Mouse (Mus musculus): ENCODE measurements at regions not wholly inside any gene's neighbourhood (a gene's known extent, or its start where the extent isn't known, plus 50 kb on each side); places are given as distances from the start of the nearest gene placed in this dataset.
"Not testable (repeated sequence)": the region's sequence is repeated elsewhere in the genome, so short reads cannot be mapped to it uniquely, and the experiment has no call there.

- H3K36me3 ChIP-seq (replicated peaks): no peaks in the 10 kb centered on the region
- no peaks in the 10 kb centered on the region for H3K27me3 ChIP-seq
- no peaks in the 10 kb centered on the region for H3K4me1 ChIP-seq
- WGBS: 69% methylated on average over 1 of the region's 1 CpGs
- H3K27ac ChIP-seq: no peak overlapping the region
- no peak overlapping the region for H3K4me2 ChIP-seq
- no peak overlapping the region for H3K9ac ChIP-seq
- H3K9me3 ChIP-seq: no peaks in the 10 kb centered on the region
- no peak overlapping the region for H3K4me3 ChIP-seq (replicated peaks)
- no peak for ATAC-seq (ENCODE audit: low FRiP score)
These were observed 1685.5 kb upstream of the Dsel start for GRCm38 (mm10) chr1:113550172-113550571.

DNA sequence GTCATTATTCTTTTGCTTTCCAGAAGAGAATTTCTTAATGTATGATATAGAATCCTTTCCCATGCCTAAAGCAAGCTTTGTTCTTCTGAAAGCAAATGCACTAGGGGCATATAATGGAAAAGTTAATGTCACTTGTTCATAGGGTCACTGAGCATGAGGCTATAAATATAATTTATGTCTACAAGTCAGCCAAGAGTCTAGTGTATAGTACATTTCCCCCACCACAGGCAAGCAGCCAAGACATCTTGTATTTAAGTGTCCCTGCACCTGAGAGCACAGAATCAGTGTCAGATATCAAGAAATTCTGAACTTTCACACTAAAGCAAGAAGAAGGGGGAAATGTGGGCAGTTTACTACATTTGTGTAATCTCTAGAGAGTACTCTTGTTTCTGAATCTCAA is 1675.3 kb upstream of the Dsel start:
- Histone ChIP-seq H3K4me2 (no peak overlapping the region), H3K27ac (no peak overlapping the region), H3K9me3 (no peaks in the 10 kb centered on the region), H3K27me3 (no peaks in the 10 kb centered on the region), H3K4me1 (no peaks in the 10 kb centered on the region), H3K9ac (no peak overlapping the region), H3K36me3 (replicated peaks) (no peaks in the 10 kb centered on the region), H3K4me3 (replicated peaks) (no peak overlapping the region)
- ATAC-seq (ENCODE audit: low FRiP score): no peak

DNA sequence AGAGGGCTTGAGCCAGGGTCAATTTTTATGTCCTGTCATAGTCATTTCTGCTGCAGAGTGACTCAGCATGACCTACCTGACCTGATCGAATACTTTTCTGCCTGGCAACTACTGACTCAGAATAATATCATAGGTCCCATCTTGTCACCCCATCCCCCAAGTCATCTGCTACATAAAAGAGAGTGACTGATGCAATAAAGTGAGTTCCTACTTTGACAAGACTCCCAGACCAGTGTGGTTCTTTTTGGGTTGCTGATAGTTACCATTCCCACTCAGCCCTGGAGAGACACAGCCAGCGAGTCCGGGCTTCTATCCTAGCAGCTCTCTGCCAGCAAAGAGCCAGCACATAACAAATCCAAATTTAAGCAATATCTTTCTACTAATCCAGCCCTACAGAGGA is 1665.8 kb upstream of the Dsel start:
- H3K4me1 ChIP-seq: no peaks in the 10 kb centered on the region
- no peaks in the 10 kb centered on the region for H3K27me3 ChIP-seq
- 84% methylated on average over 3 of the region's 3 CpGs for WGBS
- H3K4me3 ChIP-seq (replicated peaks): no peak overlapping the region
- H3K4me2 ChIP-seq: no peak overlapping the region
- no peak overlapping the region for H3K27ac ChIP-seq
- no peaks in the 10 kb centered on the region for H3K36me3 ChIP-seq (replicated peaks)
- H3K9ac ChIP-seq: no peak overlapping the region
- no peak for ATAC-seq (ENCODE audit: low FRiP score)
- no peaks in the 10 kb centered on the region for H3K9me3 ChIP-seq

DNA sequence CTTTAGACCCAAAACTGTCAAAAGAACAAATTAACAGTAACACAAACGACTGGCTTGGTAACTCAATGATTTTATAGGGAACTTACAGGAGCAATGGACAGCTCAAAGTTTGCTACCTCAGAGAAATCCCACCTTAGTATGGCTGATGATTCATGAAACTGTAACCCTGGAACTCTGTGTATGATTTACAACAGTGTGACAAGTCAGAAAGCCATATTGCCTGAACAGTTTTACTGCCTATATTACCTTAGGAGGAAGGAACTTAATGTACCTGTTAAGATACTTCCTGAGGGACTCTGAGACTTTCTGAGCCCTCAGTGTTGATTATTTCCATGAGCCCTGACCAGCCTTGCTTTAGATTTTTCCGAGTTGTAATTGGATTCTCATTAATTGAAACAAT is 1631.3 kb upstream of the Dsel start:
- 52% methylated on average over 2 of the region's 2 CpGs for WGBS
- Histone ChIP-seq H3K27me3 (no peaks in the 10 kb centered on the region), H3K4me1 (no peaks in the 10 kb centered on the region), H3K27ac (no peak overlapping the region), H3K9ac (no peak overlapping the region), H3K4me2 (no peak overlapping the region), H3K36me3 (replicated peaks) (no peaks in the 10 kb centered on the region), H3K9me3 (0 out of 2 replicates have a peak, but pooled peaks cover under 1% of the 10 kb centered on the region), H3K4me3 (replicated peaks) (no peak overlapping the region)
- ATAC-seq (ENCODE audit: low FRiP score): no peak

DNA sequence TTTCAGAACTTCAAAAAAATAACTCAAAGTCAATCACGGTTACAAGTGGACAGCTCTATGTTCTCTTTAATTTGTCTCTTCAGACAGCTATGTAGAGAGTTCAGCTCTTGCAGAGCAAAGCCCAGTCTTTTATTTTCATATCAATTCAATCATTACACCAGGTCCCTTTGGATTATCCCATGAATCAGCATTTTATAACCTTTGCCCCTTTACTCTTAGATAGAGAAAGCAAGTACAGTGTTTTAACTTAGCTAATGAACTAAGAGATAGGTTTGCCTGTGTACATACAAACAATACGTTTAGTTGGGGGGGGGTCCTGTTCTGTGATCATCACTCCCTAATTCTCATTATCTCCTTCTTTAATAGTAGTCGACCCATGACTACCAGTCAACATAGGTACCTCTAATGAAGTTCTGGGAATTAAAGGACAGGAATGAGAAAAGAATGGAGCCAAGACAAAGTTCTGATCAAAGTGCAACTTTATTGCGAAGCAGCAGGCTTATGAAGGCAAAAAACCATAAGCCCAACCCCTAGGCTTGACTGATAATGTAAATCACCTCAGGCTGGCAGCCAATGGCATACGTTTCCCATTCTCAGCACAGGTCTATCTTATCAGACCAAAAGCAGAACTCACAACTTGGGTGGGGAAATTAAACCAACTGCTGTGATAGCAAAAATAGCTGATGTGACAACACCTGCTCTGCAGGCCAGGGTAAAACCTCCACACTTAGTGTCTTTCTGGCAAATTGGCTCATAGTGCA is 1625.7 kb upstream of the Dsel start:
- Histone ChIP-seq H3K4me1 (no peaks in the 10 kb centered on the region), H3K4me3 (replicated peaks) (no peak overlapping the region), H3K36me3 (replicated peaks) (no peaks in the 10 kb centered on the region), H3K27me3 (no peaks in the 10 kb centered on the region), H3K9me3 (no peaks in the 10 kb centered on the region), H3K27ac (no peak overlapping the region), H3K4me2 (no peak overlapping the region), H3K9ac (no peak overlapping the region)
- WGBS: 87% methylated on average over 5 of the region's 5 CpGs
- ATAC-seq (ENCODE audit: low FRiP score): no peak

- Histone ChIP-seq H3K36me3 (replicated peaks) (no peaks in the 10 kb centered on the region), H3K4me1 (no peaks in the 10 kb centered on the region), H3K27me3 (no peaks in the 10 kb centered on the region), H3K27ac (no peak overlapping the region), H3K9me3 (no peaks in the 10 kb centered on the region), H3K4me3 (replicated peaks) (no peak overlapping the region), H3K9ac (no peak overlapping the region), H3K4me2 (no peak overlapping the region)
- 65% methylated on average over 7 of the region's 7 CpGs for WGBS
- no peak for ATAC-seq (ENCODE audit: low FRiP score)
These were observed 1592.0 kb upstream of the Dsel start for GRCm38 (mm10) chr1:113456538-113457273.

DNA sequence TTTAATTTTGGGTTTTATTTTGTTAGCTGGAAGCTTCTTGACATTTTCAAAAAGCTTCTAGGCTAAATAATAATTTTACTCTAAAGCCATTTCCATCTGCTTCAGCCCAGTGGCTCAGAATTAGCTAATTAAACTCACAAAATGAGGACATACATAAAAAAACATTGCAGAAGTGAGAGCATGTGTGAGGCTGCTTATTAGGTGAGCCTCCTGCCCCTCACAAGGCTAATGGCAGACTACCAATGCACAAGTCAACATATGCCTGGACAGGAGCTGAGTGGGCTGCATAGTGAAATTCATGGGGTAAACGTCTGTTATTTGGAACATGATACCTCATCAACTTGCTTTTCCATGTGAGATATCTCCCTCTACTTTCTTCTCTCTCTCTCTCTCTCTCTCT is 1569.0 kb upstream of the Dsel start:
- Histone ChIP-seq H3K4me1 (no peaks in the 10 kb centered on the region), H3K4me3 (replicated peaks) (no peak overlapping the region), H3K27ac (no peak overlapping the region), H3K9me3 (no peaks in the 10 kb centered on the region), H3K27me3 (no peaks in the 10 kb centered on the region), H3K9ac (no peak overlapping the region), H3K4me2 (no peak overlapping the region), H3K36me3 (replicated peaks) (no peaks in the 10 kb centered on the region)
- WGBS: 82% methylated on average over 1 of the region's 1 CpGs
- no peak for ATAC-seq (ENCODE audit: low FRiP score)

- no peak overlapping the region for H3K9ac ChIP-seq
- H3K27me3 ChIP-seq: no peaks in the 10 kb centered on the region
- no peak overlapping the region for H3K4me2 ChIP-seq
- ATAC-seq (ENCODE audit: low FRiP score): no peak
- H3K9me3 ChIP-seq: no peaks in the 10 kb centered on the region
- H3K36me3 ChIP-seq (replicated peaks): no peaks in the 10 kb centered on the region
- H3K4me1 ChIP-seq: no peaks in the 10 kb centered on the region
- H3K27ac ChIP-seq: no peak overlapping the region
- no peak overlapping the region for H3K4me3 ChIP-seq (replicated peaks)
These were observed 1566.5 kb upstream of the Dsel start for GRCm38 (mm10) chr1:113431266-113431665.

DNA sequence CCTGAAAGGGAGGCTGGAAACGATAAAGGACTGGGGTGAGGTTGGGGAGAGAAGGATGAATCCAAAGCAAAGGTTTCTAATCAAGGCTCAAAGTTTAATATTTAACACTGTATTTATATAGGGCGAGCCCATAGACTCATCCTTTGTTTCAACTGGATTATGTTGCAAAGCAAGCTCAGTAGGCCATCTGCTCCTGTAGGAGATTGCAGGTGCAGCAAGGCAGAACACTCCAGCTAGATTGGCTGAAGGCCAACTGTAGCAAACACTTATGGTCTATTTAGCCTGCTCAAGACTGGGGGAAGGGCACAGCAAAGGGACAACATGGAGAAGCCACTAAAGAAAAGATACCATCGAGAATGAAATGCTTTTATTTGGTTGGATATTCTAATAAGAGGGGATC is 1548.1 kb upstream of the Dsel start:
- WGBS: 83% methylated on average over 3 of the region's 3 CpGs
- Histone ChIP-seq H3K4me1 (no peaks in the 10 kb centered on the region), H3K27me3 (no peaks in the 10 kb centered on the region), H3K9me3 (no peaks in the 10 kb centered on the region), H3K4me3 (replicated peaks) (no peak overlapping the region), H3K4me2 (no peak overlapping the region), H3K9ac (no peak overlapping the region), H3K36me3 (replicated peaks) (no peaks in the 10 kb centered on the region), H3K27ac (no peak overlapping the region)
- ATAC-seq (ENCODE audit: low FRiP score): no peak

GRCm38 (mm10) chr1:113395267-113395824 is 1530.6 kb upstream of the Dsel start:
- H3K4me3 ChIP-seq (replicated peaks): no peak overlapping the region
- no peaks in the 10 kb centered on the region for H3K9me3 ChIP-seq
- no peaks in the 10 kb centered on the region for H3K27me3 ChIP-seq
- whole genome bisulfite sequencing: 86% methylated on average over 6 of the region's 6 CpGs
- no peak overlapping the region for H3K9ac ChIP-seq
- no peaks in the 10 kb centered on the region for H3K36me3 ChIP-seq (replicated peaks)
- no peak overlapping the region for H3K4me2 ChIP-seq
- H3K27ac ChIP-seq: no peak overlapping the region
- ATAC-seq (ENCODE audit: low FRiP score): no peak
- H3K4me1 ChIP-seq: no peaks in the 10 kb centered on the region

- H3K4me1 ChIP-seq; H3K9ac ChIP-seq; H3K9me3 ChIP-seq; H3K4me2 ChIP-seq; H3K27me3 ChIP-seq; H3K27ac ChIP-seq; ATAC-seq (ENCODE audit: low FRiP score); H3K36me3 ChIP-seq (replicated peaks); H3K4me3 ChIP-seq (replicated peaks): not testable (repeated sequence)
- 82% methylated on average over 3 of the region's 3 CpGs for WGBS
These were observed 1529.6 kb upstream of the Dsel start for GRCm38 (mm10) chr1:113394326-113394725.

DNA sequence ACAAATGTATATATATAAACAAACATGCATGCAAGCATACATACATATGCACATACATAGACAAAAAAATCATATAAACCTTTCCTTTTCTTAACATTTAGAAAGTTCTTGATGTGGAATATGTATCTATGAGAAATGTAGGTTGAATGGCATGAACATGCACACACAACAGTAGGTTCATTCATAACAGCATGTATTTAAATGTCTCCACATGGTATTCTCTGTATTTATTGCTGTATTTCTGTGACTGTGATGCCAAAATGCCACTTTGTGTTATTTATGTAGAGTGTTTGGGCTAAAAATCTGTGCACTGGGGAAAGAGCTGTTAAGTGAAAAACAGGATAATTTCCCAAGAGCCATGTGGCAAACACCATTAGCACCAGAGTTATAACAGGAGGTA is 1528.2 kb upstream of the Dsel start:
- Histone ChIP-seq H3K4me2 (no peak overlapping the region), H3K4me1 (no peaks in the 10 kb centered on the region), H3K4me3 (replicated peaks) (no peak overlapping the region), H3K27me3 (no peaks in the 10 kb centered on the region), H3K36me3 (replicated peaks) (no peaks in the 10 kb centered on the region), H3K9me3 (no peaks in the 10 kb centered on the region), H3K9ac (no peak overlapping the region), H3K27ac (no peak overlapping the region)
- no peak for ATAC-seq (ENCODE audit: low FRiP score)

DNA sequence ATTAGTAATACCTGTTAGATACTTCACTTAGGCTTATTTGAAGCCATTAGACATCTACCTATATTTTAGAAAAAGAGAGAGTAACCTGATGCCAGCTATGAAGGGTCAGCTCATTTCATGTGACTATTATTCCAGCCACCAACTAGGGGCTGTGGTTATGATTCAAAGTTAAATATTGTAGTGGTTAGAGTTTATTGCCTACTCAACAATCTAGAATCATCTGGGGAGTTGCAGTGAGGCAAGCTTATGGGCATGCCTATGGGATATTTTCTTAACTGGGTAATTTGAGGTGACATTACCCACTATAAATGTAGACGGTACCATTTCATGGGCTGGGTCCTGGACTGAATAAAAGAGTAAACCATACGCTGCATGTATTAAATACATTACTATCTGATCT is 1525.2 kb upstream of the Dsel start:
- H3K36me3 ChIP-seq (replicated peaks): no peaks in the 10 kb centered on the region
- H3K9me3 ChIP-seq: no peaks in the 10 kb centered on the region
- no peak overlapping the region for H3K4me3 ChIP-seq (replicated peaks)
- H3K4me2 ChIP-seq: no peak overlapping the region
- no peaks in the 10 kb centered on the region for H3K27me3 ChIP-seq
- WGBS: 97% methylated on average over 2 of the region's 2 CpGs
- H3K9ac ChIP-seq: no peak overlapping the region
- ATAC-seq (ENCODE audit: low FRiP score): no peak
- no peaks in the 10 kb centered on the region for H3K4me1 ChIP-seq
- H3K27ac ChIP-seq: no peak overlapping the region

Data from forebrain, embryonic 12.5 days (tissue).